Mouse (Mus musculus) testis, adult 2 months (tissue): ENCODE results near the gene F13a1. TPM values are rescaled to one million over a fixed set of nuclear protein-coding genes. Genes with fewer than 3 reads are reported as not detected.

Experiments
- H3K27ac ChIP-seq: fragments of 200-500 bp; 2 replicates; pipeline ENCODE4 v1.5.1; 2012; ENCODE audit warnings: low read depth, low read length; ENCODE audit not compliant: control insufficient read depth, insufficient read depth
- H3K27me3 ChIP-seq: fragments of 200-500 bp; 2 replicates; pipeline ENCODE4 v1.6.1; 2012; ENCODE audit warnings: mild to moderate bottlenecking, low read length, moderate library complexity; ENCODE audit not compliant: control insufficient read depth, insufficient read depth
- H3K36me3 ChIP-seq: fragments of 200-500 bp; 2 replicates; pipeline ENCODE4 v1.6.1; 2012; ENCODE audit warnings: mild to moderate bottlenecking, low read length; ENCODE audit not compliant: control insufficient read depth, insufficient read depth
- H3K4me1 ChIP-seq: fragments of 200-500 bp; 2 replicates; pipeline ENCODE4 v1.6.1; 2012; ENCODE audit warnings: low read length; ENCODE audit not compliant: control insufficient read depth, insufficient read depth
- H3K4me3 ChIP-seq: fragments of 200-500 bp; 2 replicates; pipeline ENCODE4 v1.5.1; 2012; ENCODE audit warnings: low read depth, mild to moderate bottlenecking, low read length, moderate library complexity, mixed read lengths; ENCODE audit not compliant: control insufficient read depth
- CTCF ChIP-seq: fragments of 200-500 bp; IDR thresholded peaks from 2 replicates; pipeline ENCODE4 v1.5.1; 2012; ENCODE audit warnings: low read depth, mild to moderate bottlenecking, inconsistent platforms, low read length, moderate library complexity; ENCODE audit not compliant: control insufficient read depth, insufficient read depth, insufficient replicate concordance
- POLR2A ChIP-seq: fragments of 200-500 bp; IDR thresholded peaks from 2 replicates; pipeline ENCODE4 v1.6.1; 2012; ENCODE audit warnings: low read depth, mild to moderate bottlenecking, inconsistent platforms, low read length, moderate library complexity; ENCODE audit not compliant: control insufficient read depth
- polyA plus RNA-seq: library from polyadenylated mRNA; depleted of rRNA; stranded (reverse); fragments of >200 nt; gene quantifications from 2 replicates; pipeline ENCODE4 v1.2.3, GENCODE M21; 2012

Gene F13a1
- polyA plus RNA-seq, 1 experiment = 1.8 TPM

DNA sequence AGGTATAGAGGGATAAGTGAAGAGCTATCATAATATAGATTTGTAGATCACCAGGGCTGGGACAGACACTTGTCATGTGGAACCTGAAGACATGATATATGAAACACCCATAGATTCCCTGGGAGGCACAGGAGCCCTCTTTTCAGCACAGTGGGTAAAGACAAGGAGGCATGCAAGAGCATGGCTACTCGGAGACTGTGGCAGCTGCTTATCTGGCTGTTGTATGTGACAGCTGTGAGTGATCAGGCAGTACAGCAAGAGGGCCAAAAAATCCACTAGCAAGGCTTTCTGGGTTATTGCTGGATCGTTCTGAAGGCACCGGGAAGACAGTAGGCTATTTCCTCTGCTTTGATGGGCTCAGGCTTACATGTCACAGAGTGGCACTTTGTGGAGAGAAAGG lies 149.0 kb downstream of the F13a1 start:
- no peaks in the 10 kb centered on the region for H3K4me1 ChIP-seq
- TF ChIP-seq CTCF = no peak
- no peak for TF ChIP-seq POLR2A
- H3K36me3 ChIP-seq = no peaks in the 10 kb centered on the region
- no peaks in the 10 kb centered on the region for H3K27me3 ChIP-seq
- H3K27ac ChIP-seq = no peak overlapping the region
- no peak overlapping the region for H3K4me3 ChIP-seq

DNA sequence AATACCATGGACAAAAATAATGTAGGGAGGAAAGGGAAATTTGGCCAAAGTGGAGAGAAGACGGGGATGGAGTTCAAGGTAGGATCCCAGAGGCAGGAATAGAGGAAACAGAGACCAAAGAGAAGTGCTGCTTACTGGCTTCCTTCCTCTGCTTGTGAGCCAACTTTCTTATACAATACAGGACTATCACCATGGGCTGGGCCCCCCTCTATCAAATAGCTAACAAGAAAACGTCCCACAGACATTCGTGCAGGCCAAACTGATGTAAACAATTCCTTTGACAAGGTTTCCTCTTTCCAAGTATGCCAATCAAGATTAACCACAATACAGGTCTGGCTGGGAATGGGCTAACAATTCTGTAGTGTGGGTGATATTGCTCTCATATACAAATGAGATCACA lies 154.0 kb downstream of the F13a1 start:
- no peak overlapping the region for H3K4me3 ChIP-seq
- H3K36me3 ChIP-seq = no peaks in the 10 kb centered on the region
- no peak overlapping the region for H3K27ac ChIP-seq
- no peaks in the 10 kb centered on the region for H3K27me3 ChIP-seq
- no peak for TF ChIP-seq POLR2A
- TF ChIP-seq CTCF = no peak
- H3K4me1 ChIP-seq = no peaks in the 10 kb centered on the region

DNA sequence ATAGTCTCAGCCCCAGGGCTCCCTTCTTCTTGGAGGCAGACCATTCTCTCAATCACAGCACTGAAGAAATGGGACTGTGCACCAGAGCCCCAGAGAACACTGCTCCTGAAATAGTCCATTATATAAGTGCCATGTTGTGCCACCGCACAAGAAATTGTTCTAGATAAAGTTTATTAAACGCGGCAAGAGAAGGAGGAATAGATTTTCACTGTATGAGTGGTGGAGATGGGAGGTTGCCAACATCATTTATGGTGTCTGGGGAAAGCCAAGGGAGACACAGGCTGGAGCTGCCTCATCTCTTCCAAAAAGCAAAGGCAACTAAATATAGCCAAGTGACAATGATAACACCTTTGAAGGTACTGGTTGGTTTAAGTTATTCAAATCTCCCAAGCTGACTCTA lies 156.3 kb downstream of the F13a1 start:
- H3K27me3 ChIP-seq = no peaks in the 10 kb centered on the region
- H3K36me3 ChIP-seq = no peaks in the 10 kb centered on the region
- no peaks in the 10 kb centered on the region for H3K4me1 ChIP-seq
- H3K27ac ChIP-seq = no peak overlapping the region
- TF ChIP-seq POLR2A = no peak
- no peak for TF ChIP-seq CTCF
- H3K4me3 ChIP-seq = no peak overlapping the region

- no peak overlapping the region for H3K4me3 ChIP-seq
- H3K27ac ChIP-seq = no peak overlapping the region
- H3K4me1 ChIP-seq = no peaks in the 10 kb centered on the region
- TF ChIP-seq CTCF = no peak
- TF ChIP-seq POLR2A = no peak
- H3K36me3 ChIP-seq = no peaks in the 10 kb centered on the region
- no peaks in the 10 kb centered on the region for H3K27me3 ChIP-seq
Measured at GRCm38 (mm10) chr13:36892216-36892615, 157.8 kb downstream of the F13a1 start.

DNA sequence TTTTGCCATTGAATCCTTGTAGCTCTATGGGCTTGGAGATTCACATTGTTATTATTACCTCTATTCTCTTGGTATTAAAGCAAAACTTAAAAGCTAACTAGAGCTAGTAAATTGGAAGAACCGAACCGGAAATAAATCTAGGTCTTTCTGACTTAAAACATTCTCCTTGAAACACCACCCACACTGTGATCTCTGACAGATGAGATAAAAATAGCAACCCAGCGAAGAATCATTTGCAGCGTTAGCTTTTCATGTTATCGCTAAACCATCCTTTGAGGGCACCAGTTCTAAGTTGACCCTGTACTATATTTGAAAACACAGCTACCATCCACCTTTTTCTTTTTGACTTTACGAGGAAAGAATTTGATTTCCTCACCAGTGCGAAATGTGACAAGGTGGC lies 164.1 kb downstream of the F13a1 start:
- no peak overlapping the region for H3K4me3 ChIP-seq
- H3K27me3 ChIP-seq = no peaks in the 10 kb centered on the region
- no peaks in the 10 kb centered on the region for H3K4me1 ChIP-seq
- TF ChIP-seq POLR2A (no peak), CTCF (no peak)
- H3K27ac ChIP-seq = no peak overlapping the region
- no peaks in the 10 kb centered on the region for H3K36me3 ChIP-seq

GRCm38 (mm10) chr13:36839111-36839510 lies 210.9 kb downstream of the F13a1 start:
- Histone ChIP-seq H3K27ac (no peak overlapping the region), H3K4me3 (no peak overlapping the region), H3K4me1 (no peaks in the 10 kb centered on the region), H3K27me3 (no peaks in the 10 kb centered on the region), H3K36me3 (no peaks in the 10 kb centered on the region)
- TF ChIP-seq POLR2A = no peak
- no peak for TF ChIP-seq CTCF
